Mouse (Mus musculus) hindbrain, embryonic 16.5 days (tissue): ENCODE data around the gene Abcc5. TPM values are rescaled to one million over a fixed set of nuclear protein-coding genes. Genes with fewer than 3 reads are reported as not detected.
"Not testable (repeated sequence)": the region's sequence is repeated elsewhere in the genome, so short reads cannot be mapped to it uniquely, and the experiment has no call there.

Experiments used
- ATAC-seq: fragments of 200-750 bp; cut with Nextera tagmentation; 2 replicates; pipeline ENCODE4 v1.8.0; 2017; ENCODE audit warnings: moderate TSS enrichment, moderate library complexity
- H3K27ac ChIP-seq: fragments of 300-500 bp; sonication (generic); 2 replicates; pipeline ENCODE4 v1.5.1; 2014; ENCODE audit warnings: low read depth, mild to moderate bottlenecking, control low read depth, low read length, moderate library complexity
- H3K27me3 ChIP-seq: fragments of 300-500 bp; sonication (generic); replicated peaks from 2 replicates; pipeline ENCODE4 v1.6.1; 2014; ENCODE audit warnings: low read length; ENCODE audit not compliant: control insufficient read depth, insufficient read depth
- H3K36me3 ChIP-seq: fragments of 300-500 bp; sonication (generic); 2 replicates; pipeline ENCODE4 v1.6.1; 2014; ENCODE audit warnings: mild to moderate bottlenecking, low read length, moderate library complexity, mixed read lengths; ENCODE audit not compliant: control insufficient read depth, insufficient read depth
- H3K4me1 ChIP-seq: fragments of 300-500 bp; sonication (generic); 2 replicates; pipeline ENCODE4 v1.6.1; 2014; ENCODE audit warnings: low read depth, low read length; ENCODE audit not compliant: control insufficient read depth, insufficient read depth
- H3K4me2 ChIP-seq: fragments of 300-500 bp; sonication (generic); 2 replicates; pipeline ENCODE4 v1.6.1; 2014; ENCODE audit warnings: mild to moderate bottlenecking, low read length, control low read depth, moderate library complexity
- H3K4me3 ChIP-seq: fragments of 300-500 bp; sonication (generic); 2 replicates; pipeline ENCODE4 v1.5.1; 2014; ENCODE audit warnings: mild to moderate bottlenecking, low read length, control low read depth, moderate library complexity
- H3K9ac ChIP-seq: fragments of 300-500 bp; sonication (generic); 2 replicates; pipeline ENCODE4 v1.6.1; 2014; ENCODE audit warnings: low read depth, mild to moderate bottlenecking, control low read depth, low read length, moderate library complexity
- H3K9me3 ChIP-seq: fragments of 300-500 bp; sonication (generic); 2 replicates; pipeline ENCODE4 v1.6.1; 2014; ENCODE audit warnings: mild to moderate bottlenecking, low read length, moderate library complexity; ENCODE audit not compliant: control insufficient read depth
- WGBS: fragments of 180-500 bp; shearing (Covaris S2); extraction: QIAGEN DNeasy Blood & Tissue Kit; methylation state at CpG from one replicate; pipeline ENCODE4 v1.1.7; 2014; 5-methylcytosine and 5-hydroxymethylcytosine counted together
- polyA plus RNA-seq: library from polyadenylated mRNA; unstranded; fragments of >200 nt; fragmentation: Nextera tagmentation; extraction: Ambion mirVana; gene quantifications from 2 replicates; pipeline ENCODE4 v1.2.1, GENCODE M21; 2015

Abcc5 gene
- 123 and 150 TPM in 2 replicates for polyA plus RNA-seq

DNA sequence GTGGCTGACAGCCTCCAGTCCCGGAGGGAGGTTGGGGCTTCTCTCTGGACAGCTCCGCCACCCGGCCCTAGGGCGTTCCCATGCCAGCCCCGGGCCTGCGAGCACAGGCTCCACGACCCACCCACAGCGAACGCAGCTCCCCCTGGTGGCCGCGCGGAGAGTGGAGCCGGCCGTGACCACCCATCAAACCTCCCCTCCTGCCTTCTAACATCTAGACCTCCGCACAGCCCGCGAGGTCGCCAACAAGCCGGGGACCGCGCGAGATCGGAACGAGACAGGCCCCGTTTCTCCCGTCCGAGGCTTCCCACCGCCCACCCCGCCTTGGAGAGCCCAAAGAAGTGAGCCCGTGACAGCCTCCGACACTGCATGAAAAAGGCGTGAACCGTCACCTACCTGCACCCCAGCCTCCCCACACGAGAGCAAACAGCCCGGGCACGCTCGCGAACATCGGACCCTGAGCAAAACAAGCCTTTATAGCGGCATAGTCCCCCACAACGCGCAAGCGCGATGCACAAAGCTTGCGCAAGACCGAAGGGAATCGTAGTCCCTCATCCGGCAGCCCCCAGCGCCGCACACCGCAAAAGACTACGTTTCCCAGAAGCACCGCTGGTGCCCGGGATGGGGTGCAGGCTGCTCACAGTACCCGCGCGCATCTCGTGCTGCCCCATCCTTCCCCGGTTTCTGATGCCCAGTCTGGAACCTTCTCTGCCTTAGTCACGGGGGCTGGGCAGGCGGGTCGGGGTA is at the start of gene Abcc5:
Gene Abcc5 (minus strand): TSS at position 540 of the 744 bp plus-strand sequence.
- H3K9me3 ChIP-seq, result no peaks in the 10 kb centered on the region
- peak within 1 kb of the TSS; percentile 87 for H3K9ac ChIP-seq
- H3K27me3 ChIP-seq, result no peaks in the 10 kb centered on the region
- peaks cover 16% of the 10 kb centered on the region for H3K4me1 ChIP-seq
- ATAC-seq, result peak; percentile 99
- WGBS, result under 1% methylated on average over 62 of the region's 62 CpGs
- H3K4me2 ChIP-seq, result peak within 1 kb of the TSS; percentile 92
- peak within 1 kb of the TSS; percentile 89 for H3K4me3 ChIP-seq
- peak within 1 kb of the TSS; percentile 91 for H3K27ac ChIP-seq
- H3K36me3 ChIP-seq, result peaks cover 7% of the 10 kb centered on the region

DNA sequence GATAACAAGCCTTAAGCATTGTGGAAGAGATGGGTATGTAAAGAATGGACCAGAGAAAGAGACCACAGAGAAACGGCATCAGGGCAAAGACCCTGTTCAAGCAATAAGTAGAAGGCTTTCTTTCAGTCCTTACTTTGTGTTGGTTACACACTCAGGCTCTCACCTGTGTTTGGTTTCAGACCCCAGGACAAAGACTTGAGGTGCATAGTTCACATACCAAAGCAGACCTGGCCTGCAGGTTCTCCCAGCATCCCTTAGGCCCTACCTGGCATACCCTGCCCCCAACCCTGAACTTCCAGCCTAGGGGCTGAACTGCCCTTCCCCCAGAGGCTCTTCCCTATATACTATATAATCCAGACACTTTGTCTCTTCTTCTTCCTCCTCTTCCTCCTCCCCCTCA is 49.1 kb upstream of the Abcc5 start:
- no peak overlapping the region for H3K4me2 ChIP-seq
- H3K27me3 ChIP-seq, result no peaks in the 10 kb centered on the region
- no peaks in the 10 kb centered on the region for H3K9me3 ChIP-seq
- H3K4me3 ChIP-seq, result no peak overlapping the region
- no peak for ATAC-seq
- H3K27ac ChIP-seq, result no peak overlapping the region
- no peaks in the 10 kb centered on the region for H3K36me3 ChIP-seq
- H3K9ac ChIP-seq, result no peak overlapping the region
- no peaks in the 10 kb centered on the region for H3K4me1 ChIP-seq
- WGBS, result 95% methylated on average over 1 of the region's 1 CpGs

DNA sequence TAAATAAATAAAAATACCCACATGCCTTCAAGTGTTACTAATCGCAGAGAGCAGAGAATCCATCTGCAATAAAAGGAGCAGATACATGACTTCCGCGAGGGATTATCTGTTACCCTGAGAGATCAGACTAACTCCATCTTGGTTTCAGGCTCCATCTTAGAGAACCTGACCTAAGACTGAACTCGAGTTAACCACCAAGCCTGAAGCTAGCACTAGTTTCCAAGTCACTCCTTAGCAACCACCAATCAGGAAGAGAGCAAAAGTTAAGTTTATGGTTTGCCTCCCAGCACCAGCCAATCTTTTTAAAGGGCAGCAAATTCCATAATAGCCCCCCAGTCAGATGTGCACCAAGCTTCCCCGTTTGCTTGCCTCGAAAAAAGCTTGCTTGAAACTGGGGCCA is 48.6 kb upstream of the Abcc5 start:
- H3K27ac ChIP-seq, result no peak overlapping the region
- no peak overlapping the region for H3K4me2 ChIP-seq
- H3K36me3 ChIP-seq, result no peaks in the 10 kb centered on the region
- ATAC-seq, result no peak
- no peaks in the 10 kb centered on the region for H3K4me1 ChIP-seq
- no peak overlapping the region for H3K4me3 ChIP-seq
- H3K9ac ChIP-seq, result no peak overlapping the region
- no peaks in the 10 kb centered on the region for H3K27me3 ChIP-seq
- H3K9me3 ChIP-seq, result no peaks in the 10 kb centered on the region
- WGBS, result 87% methylated on average over 6 of the region's 6 CpGs

GRCm38 (mm10) chr16:20474211-20474610 is 48.0 kb upstream of the Abcc5 start:
- Histone ChIP-seq H3K9ac (no peak overlapping the region), H3K4me3 (no peak overlapping the region), H3K4me1 (no peaks in the 10 kb centered on the region), H3K27me3 (no peaks in the 10 kb centered on the region), H3K27ac (no peak overlapping the region), H3K36me3 (no peaks in the 10 kb centered on the region), H3K4me2 (no peak overlapping the region), H3K9me3 (no peaks in the 10 kb centered on the region)
- WGBS, result 93% methylated on average over 8 of the region's 8 CpGs
- ATAC-seq, result no peak

GRCm38 (mm10) chr16:20473748-20474147 is 47.6 kb upstream of the Abcc5 start:
- 54% methylated on average over 1 of the region's 1 CpGs for WGBS
- Histone ChIP-seq H3K9ac (no peak overlapping the region), H3K4me2 (no peak overlapping the region), H3K4me1 (no peaks in the 10 kb centered on the region), H3K27ac (no peak overlapping the region), H3K36me3 (no peaks in the 10 kb centered on the region), H3K27me3 (no peaks in the 10 kb centered on the region), H3K9me3 (no peaks in the 10 kb centered on the region), H3K4me3 (no peak overlapping the region)
- ATAC-seq, result no peak

GRCm38 (mm10) chr16:20471686-20472085 is 45.5 kb upstream of the Abcc5 start:
- Histone ChIP-seq H3K4me1 (no peaks in the 10 kb centered on the region), H3K9ac (no peak overlapping the region), H3K27ac (no peak overlapping the region), H3K9me3 (no peaks in the 10 kb centered on the region), H3K36me3 (no peaks in the 10 kb centered on the region), H3K27me3 (no peaks in the 10 kb centered on the region), H3K4me2 (no peak overlapping the region), H3K4me3 (no peak overlapping the region)
- WGBS, result 86% methylated on average over 1 of the region's 1 CpGs
- no peak for ATAC-seq

DNA sequence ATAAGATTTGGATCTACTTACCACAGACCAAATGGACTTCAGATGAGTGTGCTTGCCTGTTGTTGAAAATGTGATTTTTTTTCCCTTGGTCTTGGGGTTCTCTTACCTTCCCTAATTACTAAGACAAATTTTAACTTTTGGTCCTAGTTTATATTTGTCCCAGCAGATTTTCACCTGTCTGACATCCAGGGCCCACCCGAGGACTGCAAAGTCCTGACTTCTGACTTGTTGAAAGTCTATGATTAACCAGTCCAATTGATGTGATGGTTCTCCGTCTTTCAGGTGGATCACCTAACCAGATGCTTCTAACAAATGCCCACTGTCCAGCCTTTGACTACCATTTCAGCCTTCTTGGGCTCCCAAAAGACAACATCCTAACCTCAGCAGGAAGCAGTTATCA is 44.8 kb upstream of the Abcc5 start:
- no peak overlapping the region for H3K27ac ChIP-seq
- H3K9ac ChIP-seq, result no peak overlapping the region
- no peaks in the 10 kb centered on the region for H3K9me3 ChIP-seq
- no peaks in the 10 kb centered on the region for H3K27me3 ChIP-seq
- H3K36me3 ChIP-seq, result no peaks in the 10 kb centered on the region
- ATAC-seq, result no peak
- no peak overlapping the region for H3K4me2 ChIP-seq
- no peaks in the 10 kb centered on the region for H3K4me1 ChIP-seq
- H3K4me3 ChIP-seq, result no peak overlapping the region
- WGBS, result 93% methylated on average over 2 of the region's 2 CpGs

DNA sequence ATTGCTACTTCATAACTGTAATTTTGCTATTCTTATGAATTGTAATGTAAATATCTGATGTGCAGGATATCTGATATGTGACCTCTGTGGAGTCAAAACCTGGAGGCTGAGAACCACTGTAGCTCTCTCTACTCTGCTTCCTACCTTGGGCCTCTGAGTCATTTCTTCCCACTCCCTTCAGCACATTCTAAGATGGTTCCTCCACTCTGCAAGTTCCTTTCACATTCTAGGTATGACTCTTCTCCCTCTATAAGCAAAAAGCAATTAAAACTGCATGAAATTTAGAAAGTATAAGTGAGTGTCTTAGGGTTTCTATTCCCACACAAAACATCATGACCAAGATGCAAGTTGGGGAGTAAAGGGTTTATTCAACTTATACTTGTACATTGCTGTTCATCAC is 38.5 kb upstream of the Abcc5 start:
- no peak overlapping the region for H3K9ac ChIP-seq
- H3K4me1 ChIP-seq, result no peaks in the 10 kb centered on the region
- H3K4me2 ChIP-seq, result no peak overlapping the region
- no peak overlapping the region for H3K4me3 ChIP-seq
- H3K36me3 ChIP-seq, result no peaks in the 10 kb centered on the region
- 0 out of 2 replicates have a peak, but pooled peaks cover 2% of the 10 kb centered on the region for H3K9me3 ChIP-seq
- ATAC-seq, result no peak
- no peaks in the 10 kb centered on the region for H3K27me3 ChIP-seq
- H3K27ac ChIP-seq, result no peak overlapping the region

GRCm38 (mm10) chr16:20458736-20459135 is 32.5 kb upstream of the Abcc5 start:
- 96% methylated on average over 5 of the region's 5 CpGs for WGBS
- H3K9ac ChIP-seq, H3K36me3 ChIP-seq, H3K4me2 ChIP-seq, ATAC-seq, H3K4me1 ChIP-seq, H3K27me3 ChIP-seq, H3K27ac ChIP-seq, H3K4me3 ChIP-seq, H3K9me3 ChIP-seq: not testable (repeated sequence)
